Mouse (Mus musculus) cortical plate, adult 2 months (tissue): ENCODE results near the gene Gm45234.

Source experiments
- CTCF ChIP-seq: fragments of 200-500 bp; IDR thresholded peaks from 2 replicates; pipeline ENCODE4 v1.5.1; 2011; ENCODE audit warnings: mild to moderate bottlenecking, control low read depth, low read length; ENCODE audit not compliant: insufficient read depth; ENCODE audit errors: extremely low read depth
- POLR2A ChIP-seq: fragments of 200-500 bp; IDR thresholded peaks from 2 replicates; pipeline ENCODE4 v1.6.1; 2011; ENCODE audit warnings: mild to moderate bottlenecking, low read length, control low read depth; ENCODE audit not compliant: insufficient read depth; ENCODE audit errors: extremely low read depth

- TF ChIP-seq CTCF (no peak), POLR2A (0 out of 2 replicates have a peak, but pooled peaks have one; percentile 16)
Observed at GRCm38 (mm10) chr6:124756652-124757350, 980 bp upstream of the Gm45234 start.
